Mouse (Mus musculus) retina, postnatal 1 day (tissue): Measurements from ENCODE around the gene Cd99l2.

Source experiments
- DNase-seq: peaks from one replicate; pipeline ENCODE4 v3.0.0-alpha.2; 2012

Gene Cd99l2

GRCm38 (mm10) chrX:71467491-71467890 lies 25.2 kb downstream of the Cd99l2 start:
- DNase-seq, result no peak

- DNase-seq, result no peak
Measured at GRCm38 (mm10) chrX:71465417-71465816, 27.2 kb downstream of the Cd99l2 start.

GRCm38 (mm10) chrX:71464138-71464826 lies 28.4 kb downstream of the Cd99l2 start:
- DNase-seq, result no peak

GRCm38 (mm10) chrX:71456078-71456737 lies 36.4 kb downstream of the Cd99l2 start:
- no peak for DNase-seq

GRCm38 (mm10) chrX:71442916-71443315 lies 49.7 kb downstream of the Cd99l2 start:
- no peak for DNase-seq

- no peak for DNase-seq
Measured at GRCm38 (mm10) chrX:71439473-71439872, 53.2 kb downstream of the Cd99l2 start.

GRCm38 (mm10) chrX:71435542-71435941 lies 57.1 kb downstream of the Cd99l2 start:
- DNase-seq, result no peak

GRCm38 (mm10) chrX:71434860-71435259 lies 57.8 kb downstream of the Cd99l2 start:
- peak; percentile 69 for DNase-seq

GRCm38 (mm10) chrX:71434448-71434847 lies 58.2 kb downstream of the Cd99l2 start:
- peak; percentile 45 for DNase-seq

- no peak for DNase-seq
Measured at GRCm38 (mm10) chrX:71430900-71431299, 61.7 kb downstream of the Cd99l2 start.

GRCm38 (mm10) chrX:71427491-71427890 lies 65.2 kb downstream of the Cd99l2 start:
- DNase-seq, result no peak

GRCm38 (mm10) chrX:71425746-71426519 lies 66.7 kb downstream of the Cd99l2 start:
- peak; percentile 77 for DNase-seq

- DNase-seq, result no peak
Measured at GRCm38 (mm10) chrX:71424852-71425251, 67.8 kb downstream of the Cd99l2 start.

- no peak for DNase-seq
Measured at GRCm38 (mm10) chrX:71413616-71414015, 79.0 kb downstream of the Cd99l2 start.

- DNase-seq, result no peak
Measured at GRCm38 (mm10) chrX:71412776-71413175, 79.9 kb downstream of the Cd99l2 start.

- DNase-seq, result no peak
Measured at GRCm38 (mm10) chrX:71408386-71408785, 84.3 kb downstream of the Cd99l2 start.

GRCm38 (mm10) chrX:71406290-71406689 lies 86.4 kb downstream of the Cd99l2 start:
- DNase-seq, result no peak

GRCm38 (mm10) chrX:71396326-71396725 lies 96.3 kb downstream of the Cd99l2 start:
- DNase-seq, result no peak

GRCm38 (mm10) chrX:71381571-71381970 lies 111.1 kb downstream of the Cd99l2 start:
- DNase-seq, result peak; percentile 41

GRCm38 (mm10) chrX:71378435-71378834 lies 114.2 kb downstream of the Cd99l2 start:
- no peak for DNase-seq

- no peak for DNase-seq
Measured at GRCm38 (mm10) chrX:71376781-71377180, 115.9 kb downstream of the Cd99l2 start.
